8 mouse cellular contexts compared by ENCODE assay signal in the genomic region with DNA sequence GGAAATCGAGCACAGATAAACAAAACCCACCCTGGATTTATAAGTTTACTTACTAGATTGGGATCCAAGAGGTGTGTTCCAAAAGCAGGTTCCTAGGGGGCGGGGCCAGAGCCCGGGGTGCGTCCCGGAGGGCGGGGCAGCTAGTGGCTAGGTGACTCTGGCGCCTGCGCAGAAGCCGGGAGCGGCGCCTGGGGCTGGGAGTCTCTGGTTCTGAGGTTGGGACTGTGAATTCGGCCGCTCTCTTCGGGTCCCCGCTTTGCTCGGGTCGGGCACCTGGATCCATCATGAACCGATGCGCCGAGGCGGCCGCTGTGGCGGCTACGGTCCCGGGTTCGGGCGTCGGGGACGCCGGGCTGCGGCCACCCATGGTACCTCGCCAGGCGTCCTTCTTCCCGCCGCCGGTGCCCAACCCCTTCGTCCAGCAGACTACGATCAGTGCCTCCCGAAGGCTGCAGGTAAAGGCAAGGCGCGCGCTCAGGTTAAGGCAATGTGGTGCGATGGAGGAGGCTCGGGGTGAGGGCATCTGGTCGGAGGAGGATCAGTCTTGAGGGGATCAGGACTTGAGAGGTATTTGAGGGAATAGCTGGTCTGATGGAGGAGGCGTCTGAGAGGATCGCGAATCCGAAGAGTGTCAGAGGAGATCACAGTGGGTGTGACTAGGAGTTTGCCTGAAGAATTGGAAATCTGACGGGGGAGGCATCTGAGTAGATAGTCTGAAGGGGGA. TPM values are rescaled to one million over a fixed set of nuclear protein-coding genes. Genes with fewer than 3 reads are reported as not detected.
DNase-seq lines count a peak whose midpoint lies in the region.

Gene Lpcat2 (plus strand): TSS at position 169 of the 724 bp plus-strand sequence.

- WGBS in limb, embryonic 10.5 days = 2% methylated on average over 50 of the region's 50 CpGs

- H3K36me3 ChIP-seq in limb, embryonic 10.5 days = peaks cover 43% of the 10 kb centered on the region

- peaks cover 6% of the 10 kb centered on the region; the same call in 1 of the 2 replicates for H3K27me3 ChIP-seq in limb, embryonic 10.5 days (ENCODE audit: low read depth, poor library complexity, severe bottlenecking)

- peak within 1 kb of the TSS; percentile 86 for H3K4me3 ChIP-seq in limb, embryonic 10.5 days

- peak within 1 kb of the TSS; percentile 88 for H3K27ac ChIP-seq in limb, embryonic 10.5 days

- H3K9me3 ChIP-seq in limb, embryonic 10.5 days (replicated peaks) = no peaks in the 10 kb centered on the region

- H3K4me1 ChIP-seq in limb, embryonic 10.5 days = peaks cover 27% of the 10 kb centered on the region

- DNase-seq in adrenal gland, postnatal 25 days = peak; percentile 83
- DNase-seq in embryo, embryonic 9.5 days (ENCODE audit: extremely low spot score) = peak; percentile 80
- peak; percentile 67 to 75 for DNase-seq in heart, adult 18-20 months
- peak; percentile 34 for DNase-seq in kidney, adult 11 months
- peak; percentile 90 for DNase-seq in limb, embryonic 10.5 days (ENCODE audit: low spot score)
- DNase-seq in mesoderm, embryonic 11.5 days (ENCODE audit: low read depth, low spot score) = peak; percentile 69
- peak; percentile 82 for DNase-seq in right cerebral cortex, postnatal 25 days
- peak; percentile 74 to 79 for DNase-seq in urinary bladder, postnatal 4 days (ENCODE audit: low spot score in 2 of 2)

RNA-seq across cellular contexts. Expression of gene Lpcat2, which starts in this region (rescaled TPM):
- 1.4 and 2.3 TPM in 2 replicates for total RNA-seq in adrenal gland, postnatal 25 days (2021)
- total RNA-seq in heart, adult 18-20 months (2021) = 1 to 10 TPM; 1.1 to 1.2 TPM
- 6.0 and 7.8 TPM in 2 replicates for polyA plus RNA-seq in limb, embryonic 10.5 days (2016; fragmentation: Nextera tagmentation; extraction: Ambion mirVana)

Comparison
In these comparisons a context has a peak if more than half of its experiments do, and no peak if none do; other contexts are left out.
1. Peak in every context shown above with its lines: DNase-seq, H3K4me3 ChIP-seq and H3K27ac ChIP-seq.
2. DNase-seq: peak in every context shown above with its lines; median percentile 90 in limb, embryonic 10.5 days; 83 in adrenal gland, postnatal 25 days; 82 in right cerebral cortex, postnatal 25 days; 80 in embryo, embryonic 9.5 days; 76 in urinary bladder, postnatal 4 days; 71 in heart, adult 18-20 months; 69 in mesoderm, embryonic 11.5 days; 34 in kidney, adult 11 months.